Mouse (Mus musculus): Measurements from ENCODE around the gene Ccr1l1. TPM values are rescaled to one million over a fixed set of nuclear protein-coding genes. Genes with fewer than 3 reads are reported as not detected.

The Ccr1l1 gene
- total and polyA plus RNA-seq, 2 experiments from 2014 or later, result not detected

GRCm38 (mm10) chr9:123930476-123930875 is 47.7 kb downstream of the Ccr1l1 start:
- Histone ChIP-seq H3K4me1 (ENCODE audit: insufficient read depth, low read length) (no peaks in the 10 kb centered on the region), H3K4me2 (ENCODE audit: low read depth, low read length) (no peak overlapping the region), H3K9ac (replicated peaks; ENCODE audit: low read length) (no peak overlapping the region), H3K27ac (no peak overlapping the region), H3K9me3 (ENCODE audit: low read length) (no peaks in the 10 kb centered on the region), H3K36me3 (ENCODE audit: insufficient read depth, low read length) (no peaks in the 10 kb centered on the region), H3K4me3 (ENCODE audit: low read length) (no peak overlapping the region), H3K27me3 (ENCODE audit: insufficient read depth, low read length) (no peaks in the 10 kb centered on the region)
- no peak for TF ChIP-seq CTCF (IDR thresholded peaks at IDR 0.05; ENCODE audit: low read depth)
- no peak for DNase-seq (ENCODE audit: low spot score)
- WGBS, result 84% methylated on average over 3 of the region's 3 CpGs
- ATAC-seq, result no peak

- WGBS, result 78% methylated on average over 4 of the region's 4 CpGs
- no peaks in the 10 kb centered on the region for H3K9me3 ChIP-seq (ENCODE audit: low read length)
- no peaks in the 10 kb centered on the region for H3K36me3 ChIP-seq (ENCODE audit: insufficient read depth, low read length)
- H3K27me3 ChIP-seq (ENCODE audit: insufficient read depth, low read length), result no peaks in the 10 kb centered on the region
- H3K4me1 ChIP-seq (ENCODE audit: insufficient read depth, low read length), result no peaks in the 10 kb centered on the region
- H3K4me3 ChIP-seq (ENCODE audit: low read length), result no peak overlapping the region
- no peak overlapping the region for H3K4me2 ChIP-seq (ENCODE audit: low read depth, low read length)
- H3K9ac ChIP-seq (replicated peaks; ENCODE audit: low read length), result no peak overlapping the region
- no peak overlapping the region for H3K27ac ChIP-seq
- TF ChIP-seq CTCF (IDR thresholded peaks at IDR 0.05; ENCODE audit: low read depth), result no peak
- DNase-seq (ENCODE audit: low spot score) (no peak), ATAC-seq (no peak)
Observed at GRCm38 (mm10) chr9:123929936-123930335, 48.3 kb downstream of the Ccr1l1 start.

- 57% methylated on average over 8 of the region's 8 CpGs for WGBS
- Histone ChIP-seq H3K9me3 (ENCODE audit: low read length) (no peaks in the 10 kb centered on the region), H3K4me3 (ENCODE audit: low read length) (no peak overlapping the region), H3K36me3 (ENCODE audit: insufficient read depth, low read length) (no peaks in the 10 kb centered on the region), H3K9ac (replicated peaks; ENCODE audit: low read length) (no peak overlapping the region), H3K27ac (no peak overlapping the region), H3K4me1 (ENCODE audit: insufficient read depth, low read length) (no peaks in the 10 kb centered on the region), H3K4me2 (ENCODE audit: low read depth, low read length) (no peak overlapping the region), H3K27me3 (ENCODE audit: insufficient read depth, low read length) (no peaks in the 10 kb centered on the region)
- no peak for DNase-seq (ENCODE audit: low spot score)
- no peak for ATAC-seq
- TF ChIP-seq CTCF (IDR thresholded peaks at IDR 0.05; ENCODE audit: low read depth), result no peak
Observed at GRCm38 (mm10) chr9:123928759-123929246, 49.4 kb downstream of the Ccr1l1 start.

- no peak for TF ChIP-seq CTCF (IDR thresholded peaks at IDR 0.05; ENCODE audit: low read depth)
- H3K36me3 ChIP-seq (ENCODE audit: insufficient read depth, low read length), result no peaks in the 10 kb centered on the region
- no peak overlapping the region for H3K27ac ChIP-seq
- H3K27me3 ChIP-seq (ENCODE audit: insufficient read depth, low read length), result no peaks in the 10 kb centered on the region
- no peak overlapping the region for H3K9ac ChIP-seq (replicated peaks; ENCODE audit: low read length)
- WGBS, result 87% methylated on average over 12 of the region's 12 CpGs
- H3K9me3 ChIP-seq (ENCODE audit: low read length), result no peaks in the 10 kb centered on the region
- DNase-seq (ENCODE audit: low spot score), result no peak
- no peaks in the 10 kb centered on the region for H3K4me1 ChIP-seq (ENCODE audit: insufficient read depth, low read length)
- H3K4me2 ChIP-seq (ENCODE audit: low read depth, low read length), result no peak overlapping the region
- H3K4me3 ChIP-seq (ENCODE audit: low read length), result no peak overlapping the region
- no peak for ATAC-seq
Observed at GRCm38 (mm10) chr9:123928118-123928758, 50.0 kb downstream of the Ccr1l1 start.

GRCm38 (mm10) chr9:123927281-123927960 is 50.8 kb downstream of the Ccr1l1 start:
- H3K27ac ChIP-seq, result no peak overlapping the region
- no peak overlapping the region for H3K9ac ChIP-seq (replicated peaks; ENCODE audit: low read length)
- no peaks in the 10 kb centered on the region for H3K36me3 ChIP-seq (ENCODE audit: insufficient read depth, low read length)
- H3K4me1 ChIP-seq (ENCODE audit: insufficient read depth, low read length), result no peaks in the 10 kb centered on the region
- H3K9me3 ChIP-seq (ENCODE audit: low read length), result no peaks in the 10 kb centered on the region
- TF ChIP-seq CTCF (IDR thresholded peaks at IDR 0.05; ENCODE audit: low read depth), result no peak
- DNase-seq (ENCODE audit: low spot score) (no peak), ATAC-seq (no peak)
- H3K4me3 ChIP-seq (ENCODE audit: low read length), result no peak overlapping the region
- WGBS, result 55% methylated on average over 16 of the region's 16 CpGs
- no peaks in the 10 kb centered on the region for H3K27me3 ChIP-seq (ENCODE audit: insufficient read depth, low read length)
- no peak overlapping the region for H3K4me2 ChIP-seq (ENCODE audit: low read depth, low read length)

Other genes starting within 250 kb of the Ccr1l1 start
- gene Cxcr6, start 171.9 kb downstream of the Ccr1l1 start, total RNA-seq (2014; rRNA removed), result not detected in 2 replicates
- 0.18 TPM in 1 of 2 replicates, not detected in the other for gene Cxcr6, start 171.9 kb downstream of the Ccr1l1 start, polyA plus RNA-seq (2015; fragmentation: Nextera tagmentation; extraction: Ambion mirVana)
- 10.1 and 11.9 TPM in 2 replicates for gene Fyco1, start 126.5 kb downstream of the Ccr1l1 start, total RNA-seq (2014; rRNA removed)
- 8.2 and 8.6 TPM in 2 replicates for gene Fyco1, start 126.5 kb downstream of the Ccr1l1 start, polyA plus RNA-seq (2015; fragmentation: Nextera tagmentation; extraction: Ambion mirVana)
- gene Xcr1, start 116.4 kb downstream of the Ccr1l1 start, total RNA-seq (2014; rRNA removed), result not detected in 2 replicates
- gene Xcr1, start 116.4 kb downstream of the Ccr1l1 start, polyA plus RNA-seq (2015; fragmentation: Nextera tagmentation; extraction: Ambion mirVana), result 0.05 and 0.10 TPM in 2 replicates
- 0.21 and 0.86 TPM in 2 replicates for gene Ccr1, start 9.7 kb downstream of the Ccr1l1 start, total RNA-seq (2014; rRNA removed)
- gene Ccr1, start 9.7 kb downstream of the Ccr1l1 start, polyA plus RNA-seq (2015; fragmentation: Nextera tagmentation; extraction: Ambion mirVana), result 0.63 and 0.66 TPM in 2 replicates
- gene Ccr3, start 43.6 kb upstream of the Ccr1l1 start, total RNA-seq (2014; rRNA removed), result not detected in 2 replicates
- not detected in 2 replicates for gene Ccr3, start 43.6 kb upstream of the Ccr1l1 start, polyA plus RNA-seq (2015; fragmentation: Nextera tagmentation; extraction: Ambion mirVana)
- gene Ccr2, start 123.5 kb upstream of the Ccr1l1 start, total RNA-seq (2014; rRNA removed), result not detected in 2 replicates
- 0.08 and 0.09 TPM in 2 replicates for gene Ccr2, start 123.5 kb upstream of the Ccr1l1 start, polyA plus RNA-seq (2015; fragmentation: Nextera tagmentation; extraction: Ambion mirVana)
- 0.14 and 0.37 TPM in 2 replicates for gene Ccr5, start 143.1 kb upstream of the Ccr1l1 start, total RNA-seq (2014; rRNA removed)
- gene Ccr5, start 143.1 kb upstream of the Ccr1l1 start, polyA plus RNA-seq (2015; fragmentation: Nextera tagmentation; extraction: Ambion mirVana), result 0.81 and 1.2 TPM in 2 replicates

Data from hindbrain, postnatal 0 days (tissue).